Mouse (Mus musculus) heart, embryonic 16.5 days (tissue): ENCODE measurements around the gene Zdhhc14. TPM values are rescaled to one million over a fixed set of nuclear protein-coding genes. Genes with fewer than 3 reads are reported as not detected.

ENCODE experiments used
- ATAC-seq: fragments of 200-750 bp; cut with Nextera tagmentation; replicated peaks from 2 replicates; pipeline ENCODE4 v1.8.0; 2017; ENCODE audit warnings: moderate number of reproducible peaks; ENCODE audit not compliant: insufficient read depth, low FRiP score; ENCODE audit errors: extremely low read depth
- H3K27ac ChIP-seq: fragments of 300-500 bp; sonication (generic); 2 replicates; pipeline ENCODE4 v1.5.1; 2014; ENCODE audit warnings: mild to moderate bottlenecking, low read length, control low read depth, moderate library complexity
- H3K27me3 ChIP-seq: fragments of 300-500 bp; sonication (generic); 2 replicates; pipeline ENCODE4 v1.6.1; 2014; ENCODE audit warnings: low read length, mixed read lengths; ENCODE audit not compliant: control insufficient read depth, insufficient read depth
- H3K36me3 ChIP-seq: fragments of 300-500 bp; sonication (generic); 2 replicates; pipeline ENCODE4 v1.6.1; 2014; ENCODE audit not compliant: control insufficient read depth, insufficient read depth
- H3K4me1 ChIP-seq: fragments of 300-500 bp; sonication (generic); 2 replicates; pipeline ENCODE4 v1.6.1; 2014; ENCODE audit warnings: low read length, mixed read lengths; ENCODE audit not compliant: control insufficient read depth, insufficient read depth
- H3K4me2 ChIP-seq: fragments of 300-500 bp; sonication (generic); 2 replicates; pipeline ENCODE4 v1.6.1; 2014; ENCODE audit warnings: low read depth, mild to moderate bottlenecking, control low read depth, low read length
- H3K4me3 ChIP-seq: fragments of 300-500 bp; sonication (generic); 2 replicates; pipeline ENCODE4 v1.5.1; 2014; ENCODE audit warnings: mild to moderate bottlenecking, control low read depth, low read length
- H3K9ac ChIP-seq: fragments of 300-500 bp; sonication (generic); 2 replicates; pipeline ENCODE4 v1.6.1; 2014; ENCODE audit warnings: low read length, control low read depth
- H3K9me3 ChIP-seq: fragments of 300-500 bp; sonication (generic); replicated peaks from 2 replicates; pipeline ENCODE4 v1.6.1; 2016; ENCODE audit warnings: low read length; ENCODE audit not compliant: control insufficient read depth
- WGBS: fragments of 180-500 bp; shearing (Covaris S2); extraction: QIAGEN DNeasy Blood & Tissue Kit; methylation state at CpG from one replicate; pipeline ENCODE4 v1.1.7; 2014; 5-methylcytosine and 5-hydroxymethylcytosine counted together
- polyA plus RNA-seq: library from polyadenylated mRNA; unstranded; fragments of >200 nt; fragmentation: Nextera tagmentation; extraction: Ambion mirVana; gene quantifications from 2 replicates; pipeline ENCODE4 v1.2.1, GENCODE M21; 2015

Zdhhc14 gene
- polyA plus RNA-seq, 1 experiment from 2014 or later, result 1.3 TPM

GRCm38 (mm10) chr17:5729587-5730125 is 237.3 kb downstream of the Zdhhc14 start:
- 55% methylated on average over 4 of the region's 4 CpGs for WGBS
- no peak for ATAC-seq
- H3K27me3 ChIP-seq, result no peaks in the 10 kb centered on the region
- H3K9ac ChIP-seq, result no peak overlapping the region
- H3K4me3 ChIP-seq, result no peak overlapping the region
- no peaks in the 10 kb centered on the region for H3K36me3 ChIP-seq
- no peak overlapping the region for H3K4me2 ChIP-seq
- H3K9me3 ChIP-seq, result no peaks in the 10 kb centered on the region
- no peaks in the 10 kb centered on the region for H3K4me1 ChIP-seq
- no peak overlapping the region for H3K27ac ChIP-seq

GRCm38 (mm10) chr17:5730538-5730937 is 238.2 kb downstream of the Zdhhc14 start:
- H3K4me2 ChIP-seq, result no peak overlapping the region
- H3K9me3 ChIP-seq, result no peaks in the 10 kb centered on the region
- H3K4me3 ChIP-seq, result no peak overlapping the region
- H3K27me3 ChIP-seq, result no peaks in the 10 kb centered on the region
- no peak for ATAC-seq
- H3K9ac ChIP-seq, result no peak overlapping the region
- 82% methylated on average over 5 of the region's 5 CpGs for WGBS
- H3K27ac ChIP-seq, result no peak overlapping the region
- H3K4me1 ChIP-seq, result no peaks in the 10 kb centered on the region
- H3K36me3 ChIP-seq, result no peaks in the 10 kb centered on the region

GRCm38 (mm10) chr17:5733400-5733799 is 241.0 kb downstream of the Zdhhc14 start:
- Histone ChIP-seq H3K9me3 (no peaks in the 10 kb centered on the region), H3K4me3 (no peak overlapping the region), H3K27ac (no peak overlapping the region), H3K9ac (no peak overlapping the region), H3K36me3 (no peaks in the 10 kb centered on the region), H3K27me3 (no peaks in the 10 kb centered on the region), H3K4me1 (no peaks in the 10 kb centered on the region), H3K4me2 (no peak overlapping the region)
- no peak for ATAC-seq
- WGBS, result 27% methylated on average over 7 of the region's 7 CpGs

GRCm38 (mm10) chr17:5741061-5741460 is 248.7 kb downstream of the Zdhhc14 start:
- Histone ChIP-seq H3K4me3 (no peak overlapping the region), H3K4me1 (no peaks in the 10 kb centered on the region), H3K27me3 (no peaks in the 10 kb centered on the region), H3K4me2 (no peak overlapping the region), H3K9me3 (no peaks in the 10 kb centered on the region), H3K36me3 (no peaks in the 10 kb centered on the region), H3K9ac (no peak overlapping the region), H3K27ac (no peak overlapping the region)
- 89% methylated on average over 6 of the region's 6 CpGs for WGBS
- no peak for ATAC-seq

GRCm38 (mm10) chr17:5744016-5744415 is 251.7 kb downstream of the Zdhhc14 start:
- peaks cover 3% of the 10 kb centered on the region; the same call in 1 of the 2 replicates for H3K4me1 ChIP-seq
- no peaks in the 10 kb centered on the region for H3K27me3 ChIP-seq
- H3K9ac ChIP-seq, result no peak overlapping the region
- H3K4me3 ChIP-seq, result no peak overlapping the region
- H3K36me3 ChIP-seq, result no peaks in the 10 kb centered on the region
- no peak overlapping the region for H3K4me2 ChIP-seq
- H3K9me3 ChIP-seq, result no peaks in the 10 kb centered on the region
- 85% methylated on average over 5 of the region's 5 CpGs for WGBS
- no peak overlapping the region for H3K27ac ChIP-seq
- no peak for ATAC-seq

GRCm38 (mm10) chr17:5746378-5746777 is 254.0 kb downstream of the Zdhhc14 start:
- no peaks in the 10 kb centered on the region for H3K27me3 ChIP-seq
- no peak overlapping the region for H3K4me3 ChIP-seq
- H3K9me3 ChIP-seq, result no peaks in the 10 kb centered on the region
- H3K9ac ChIP-seq, result no peak overlapping the region
- ATAC-seq, result no peak
- no peaks in the 10 kb centered on the region for H3K36me3 ChIP-seq
- H3K4me2 ChIP-seq, result no peak overlapping the region
- 85% methylated on average over 3 of the region's 3 CpGs for WGBS
- H3K4me1 ChIP-seq, result peaks cover 3% of the 10 kb centered on the region; the same call in 1 of the 2 replicates
- no peak overlapping the region for H3K27ac ChIP-seq

- H3K4me1 ChIP-seq, result peaks cover 3% of the 10 kb centered on the region; the same call in 1 of the 2 replicates
- no peaks in the 10 kb centered on the region for H3K36me3 ChIP-seq
- H3K4me3 ChIP-seq, result no peak overlapping the region
- no peaks in the 10 kb centered on the region for H3K27me3 ChIP-seq
- H3K9me3 ChIP-seq, result no peaks in the 10 kb centered on the region
- WGBS, result 74% methylated on average over 16 of the region's 16 CpGs
- H3K4me2 ChIP-seq, result no peak overlapping the region
- H3K27ac ChIP-seq, result no peak overlapping the region
- ATAC-seq, result no peak
- H3K9ac ChIP-seq, result no peak overlapping the region
Observed at GRCm38 (mm10) chr17:5747539-5748500, 255.5 kb downstream of the Zdhhc14 start.

- H3K4me1 ChIP-seq, result peaks cover 3% of the 10 kb centered on the region; the same call in 1 of the 2 replicates
- 0 out of 2 replicates have a peak overlapping the region, but pooled peaks have one; percentile 15 for H3K4me2 ChIP-seq
- WGBS, result 1% methylated on average over 4 of the region's 4 CpGs
- H3K4me3 ChIP-seq, result no peak overlapping the region
- H3K9ac ChIP-seq, result no peak overlapping the region
- H3K27ac ChIP-seq, result no peak overlapping the region
- no peaks in the 10 kb centered on the region for H3K9me3 ChIP-seq
- no peaks in the 10 kb centered on the region for H3K36me3 ChIP-seq
- no peak for ATAC-seq
- H3K27me3 ChIP-seq, result no peaks in the 10 kb centered on the region
Observed at GRCm38 (mm10) chr17:5748501-5748894, 256.1 kb downstream of the Zdhhc14 start.

- Histone ChIP-seq H3K4me2 (no peak overlapping the region), H3K4me3 (no peak overlapping the region), H3K9me3 (no peaks in the 10 kb centered on the region), H3K9ac (no peak overlapping the region), H3K27ac (no peak overlapping the region), H3K27me3 (no peaks in the 10 kb centered on the region), H3K36me3 (no peaks in the 10 kb centered on the region), H3K4me1 (peaks cover 3% of the 10 kb centered on the region; the same call in 1 of the 2 replicates)
- 67% methylated on average over 4 of the region's 4 CpGs for WGBS
- ATAC-seq, result no peak
Observed at GRCm38 (mm10) chr17:5750278-5750677, 257.9 kb downstream of the Zdhhc14 start.
